Mouse (Mus musculus): Measurements from ENCODE around the gene Gprc5c.

Gprc5c gene

DNA sequence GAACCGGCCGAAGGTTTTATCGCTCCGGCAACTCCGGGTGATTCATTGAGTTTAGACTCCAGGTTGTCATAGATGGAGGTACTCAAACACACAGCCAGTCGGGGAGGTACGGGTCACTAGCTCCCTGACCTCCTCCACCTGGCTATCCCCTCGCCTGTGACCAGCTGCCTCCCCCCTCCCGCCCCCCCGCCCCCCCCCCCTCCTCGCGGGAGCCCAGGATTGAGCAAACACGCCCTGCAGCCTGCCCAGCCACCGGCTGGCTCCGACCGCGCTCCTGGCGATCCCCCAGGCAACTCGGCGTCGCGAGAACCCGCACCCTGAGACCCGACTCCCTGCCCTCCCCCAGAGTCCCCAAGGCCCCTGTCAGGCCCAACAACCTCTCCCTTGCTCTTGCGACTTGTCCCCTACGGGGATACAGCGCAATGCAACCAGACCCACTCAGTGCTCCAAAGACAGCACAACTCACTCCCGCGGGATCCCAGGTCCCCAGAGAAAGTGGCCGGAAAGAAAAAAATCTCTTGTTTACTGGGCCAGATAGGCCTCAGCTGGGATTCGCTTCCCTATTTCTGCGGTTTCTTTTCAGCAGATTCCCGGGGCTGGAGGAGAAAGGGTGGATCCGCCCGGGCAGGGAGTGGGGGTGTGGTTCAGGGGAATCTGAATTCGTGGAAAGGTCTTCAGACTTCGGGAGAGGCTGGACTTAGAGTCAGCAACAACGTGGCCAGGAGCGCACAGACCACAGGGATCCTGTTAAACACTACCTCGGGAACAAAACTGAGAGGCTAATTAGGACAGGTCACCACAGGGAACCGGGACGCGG is at the start of gene Gprc5c:
Gene Gprc5c, plus strand, starts transcription at position 701 of the 817 bp plus-strand sequence.
- DNase-seq (ENCODE audit: extremely low read depth, low read depth, low spot score) = no peak

GRCm38 (mm10) chr11:114801906-114802305 is 49.0 kb upstream of the Gprc5c start:
- no peak for DNase-seq (ENCODE audit: extremely low read depth, low read depth, low spot score)

GRCm38 (mm10) chr11:114802540-114803267 is 48.2 kb upstream of the Gprc5c start:
- DNase-seq (ENCODE audit: extremely low read depth, low read depth, low spot score) = no peak

GRCm38 (mm10) chr11:114803990-114804389 is 47.0 kb upstream of the Gprc5c start:
- DNase-seq (ENCODE audit: extremely low read depth, low read depth, low spot score) = no peak

DNA sequence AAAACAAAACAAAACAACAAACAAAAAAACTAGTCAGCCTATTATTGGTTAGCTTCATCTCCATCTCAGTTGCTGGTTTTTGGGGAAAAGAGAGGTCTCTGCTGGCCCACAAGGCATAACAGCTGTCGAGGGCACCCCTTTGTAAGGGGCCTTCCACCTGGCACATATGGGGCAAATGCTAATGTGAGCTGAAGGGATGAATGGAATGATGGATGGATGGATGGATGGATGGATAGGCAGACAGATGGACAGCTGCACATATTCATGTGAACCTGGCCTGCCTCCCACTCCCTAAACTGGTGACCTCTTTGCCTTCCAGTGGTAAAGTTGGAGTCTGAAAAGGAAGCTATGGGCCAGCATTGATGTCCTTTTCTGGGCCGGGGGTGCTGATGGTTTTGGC is 43.9 kb upstream of the Gprc5c start:
- no peak for DNase-seq (ENCODE audit: extremely low read depth, low read depth, low spot score)

- DNase-seq (ENCODE audit: extremely low read depth, low read depth, low spot score) = peak; percentile 21
These were observed 43.1 kb upstream of the Gprc5c start for GRCm38 (mm10) chr11:114807686-114808427.

DNA sequence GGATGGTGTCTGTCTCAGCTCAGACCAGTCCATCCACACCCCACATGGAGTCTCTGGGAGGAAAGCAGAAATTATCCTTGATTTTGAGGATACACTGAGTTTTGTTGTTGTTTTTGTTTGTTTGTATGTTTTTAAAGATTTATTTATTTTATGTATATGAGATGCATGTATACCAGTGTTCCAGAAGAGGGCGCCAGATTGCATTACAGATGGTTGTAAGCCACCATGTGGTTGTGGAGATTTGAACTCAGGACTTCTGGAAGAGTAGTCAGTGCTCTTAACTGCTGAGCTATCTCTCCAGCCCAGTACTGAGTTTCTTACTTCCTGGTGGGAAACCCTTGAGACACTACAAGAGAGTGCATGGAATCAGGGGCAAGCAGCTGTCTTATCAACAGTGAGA is 41.6 kb upstream of the Gprc5c start:
- no peak for DNase-seq (ENCODE audit: extremely low read depth, low read depth, low spot score)

DNA sequence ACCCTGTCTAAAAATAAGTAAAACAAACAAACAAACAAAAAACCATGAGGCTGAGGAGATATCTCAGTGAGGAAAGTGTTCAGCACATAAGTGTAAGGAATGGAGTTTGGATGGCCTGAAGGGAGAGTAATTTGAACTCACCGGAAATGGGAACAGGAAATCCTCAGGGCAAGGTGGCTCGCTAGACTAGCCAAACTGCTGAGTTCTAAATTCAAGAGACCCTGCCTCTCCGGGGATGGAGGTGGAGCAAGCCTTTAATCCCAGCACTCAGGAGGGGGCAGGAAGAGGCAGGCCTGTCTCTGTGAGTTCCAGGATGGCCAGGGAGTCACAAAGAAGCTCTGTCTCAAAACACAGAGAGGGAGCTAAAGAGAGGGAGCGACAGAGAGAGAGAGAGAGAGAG is 40.6 kb upstream of the Gprc5c start:
- no peak for DNase-seq (ENCODE audit: extremely low read depth, low read depth, low spot score)

- DNase-seq (ENCODE audit: extremely low read depth, low read depth, low spot score) = no peak
These were observed 38.2 kb upstream of the Gprc5c start for GRCm38 (mm10) chr11:114812731-114813240.

- DNase-seq (ENCODE audit: extremely low read depth, low read depth, low spot score) = no peak
These were observed 35.9 kb upstream of the Gprc5c start for GRCm38 (mm10) chr11:114814873-114815592.

DNA sequence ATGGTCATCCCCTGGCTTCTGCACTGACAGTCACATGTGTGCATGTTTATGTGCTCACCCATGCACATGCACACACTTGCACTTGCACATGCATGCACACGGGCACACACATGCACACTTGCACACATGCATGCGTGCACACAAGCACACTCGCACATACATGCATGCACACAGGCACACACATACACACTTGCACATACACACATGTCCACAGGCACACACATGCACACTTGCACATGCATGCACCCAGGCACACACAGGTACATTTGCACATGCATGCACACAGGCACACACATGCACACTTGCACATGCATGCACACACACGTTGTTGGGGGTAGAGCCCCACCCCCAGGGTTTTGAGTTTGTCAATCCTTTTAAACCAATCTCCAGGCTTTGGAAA is 34.0 kb upstream of the Gprc5c start:
- no peak for DNase-seq (ENCODE audit: extremely low read depth, low read depth, low spot score)

- DNase-seq (ENCODE audit: extremely low read depth, low read depth, low spot score) = no peak
These were observed 32.8 kb upstream of the Gprc5c start for GRCm38 (mm10) chr11:114818185-114818584.

DNA sequence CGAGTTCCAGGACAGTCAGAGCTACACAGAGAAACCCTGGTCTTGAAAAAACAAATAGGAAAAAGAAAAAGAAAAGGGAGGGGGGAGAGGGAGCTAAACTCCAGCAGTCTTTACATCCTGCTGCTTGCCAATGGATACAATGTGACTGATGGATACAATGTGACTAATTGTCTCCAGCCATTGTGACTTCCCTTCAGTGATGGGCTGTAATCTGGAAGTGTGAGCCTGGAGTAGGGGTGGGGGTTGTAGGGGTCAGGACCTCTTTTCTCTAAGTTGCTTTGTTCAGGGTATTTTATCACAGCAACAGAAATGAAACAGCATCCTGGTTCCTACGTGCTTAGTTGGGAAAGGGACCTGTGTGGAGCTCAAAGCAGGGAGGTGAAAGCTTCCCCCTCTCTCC is 31.8 kb upstream of the Gprc5c start:
- no peak for DNase-seq (ENCODE audit: extremely low read depth, low read depth, low spot score)

DNA sequence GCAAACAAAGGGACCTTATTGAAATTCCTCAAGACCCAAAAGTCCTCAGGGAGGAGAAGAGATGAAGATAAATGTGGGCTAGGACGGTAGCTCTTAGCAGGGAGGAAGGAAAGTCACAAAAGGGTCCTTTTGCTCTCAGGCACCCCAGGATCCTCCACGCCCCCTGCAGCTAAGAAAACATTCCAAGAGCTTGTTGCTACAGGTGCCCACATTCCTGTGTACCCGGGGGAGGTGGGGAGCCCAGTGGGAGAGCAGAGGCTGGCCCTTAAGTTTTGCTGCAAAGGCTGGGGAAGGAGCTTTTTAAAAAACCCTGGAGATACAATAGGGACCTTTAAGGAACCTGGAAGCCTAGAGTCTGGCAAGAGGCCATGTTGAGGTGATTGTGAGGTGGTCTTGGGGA is 30.5 kb upstream of the Gprc5c start:
- DNase-seq (ENCODE audit: extremely low read depth, low read depth, low spot score) = no peak

- no peak for DNase-seq (ENCODE audit: extremely low read depth, low read depth, low spot score)
These were observed 29.6 kb upstream of the Gprc5c start for GRCm38 (mm10) chr11:114821325-114821724.

- no peak for DNase-seq (ENCODE audit: extremely low read depth, low read depth, low spot score)
These were observed 28.2 kb upstream of the Gprc5c start for GRCm38 (mm10) chr11:114822727-114823126.

GRCm38 (mm10) chr11:114823199-114823725 is 27.7 kb upstream of the Gprc5c start:
- no peak for DNase-seq (ENCODE audit: extremely low read depth, low read depth, low spot score)

GRCm38 (mm10) chr11:114826686-114827085 is 24.3 kb upstream of the Gprc5c start:
- no peak for DNase-seq (ENCODE audit: extremely low read depth, low read depth, low spot score)

DNA sequence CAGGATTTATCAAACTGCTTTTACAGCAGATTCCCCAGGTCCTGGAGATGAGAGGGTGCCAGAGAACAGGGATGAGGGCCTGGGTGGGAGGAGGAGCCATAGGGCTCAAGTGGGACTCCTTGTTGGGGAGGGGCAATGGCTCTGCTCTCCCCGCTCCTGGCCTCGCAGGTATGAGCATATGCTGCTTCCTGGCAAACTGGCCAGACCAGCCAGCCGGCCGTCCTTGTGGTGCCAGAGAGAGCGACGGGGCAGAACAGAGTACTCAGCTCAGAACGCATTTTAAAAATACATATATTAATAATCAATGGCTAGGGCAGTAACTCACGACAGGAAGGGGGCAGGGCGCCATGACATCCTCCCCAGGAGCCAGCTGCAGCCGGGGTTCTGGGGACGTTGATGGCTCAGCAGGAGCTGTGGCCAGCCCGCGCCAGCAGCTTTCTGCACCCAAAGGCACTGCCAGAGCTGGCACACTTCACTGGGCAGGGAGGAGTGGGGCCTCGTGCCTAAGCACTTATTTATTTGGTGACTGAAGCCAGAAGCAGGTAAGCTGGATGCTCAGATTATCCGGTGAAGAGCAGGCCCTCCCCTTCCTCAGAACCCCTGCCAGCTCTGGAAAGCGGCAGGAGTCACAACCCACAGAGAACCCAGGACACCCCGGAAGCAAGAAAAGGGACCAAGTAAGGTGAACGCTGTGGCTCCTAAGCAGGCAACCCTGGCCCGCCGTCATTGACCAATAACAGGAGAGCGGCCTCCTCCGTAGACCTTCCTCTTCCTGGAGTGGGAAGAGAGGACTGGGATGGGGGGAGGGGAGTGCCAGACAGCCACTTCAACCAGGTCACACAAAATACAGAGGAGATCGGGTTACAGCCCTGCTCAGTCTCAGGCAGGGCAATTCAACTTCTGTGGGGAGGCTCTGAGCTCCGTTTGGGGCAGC is 21.2 kb upstream of the Gprc5c start:
- no peak for DNase-seq (ENCODE audit: extremely low read depth, low read depth, low spot score)

DNA sequence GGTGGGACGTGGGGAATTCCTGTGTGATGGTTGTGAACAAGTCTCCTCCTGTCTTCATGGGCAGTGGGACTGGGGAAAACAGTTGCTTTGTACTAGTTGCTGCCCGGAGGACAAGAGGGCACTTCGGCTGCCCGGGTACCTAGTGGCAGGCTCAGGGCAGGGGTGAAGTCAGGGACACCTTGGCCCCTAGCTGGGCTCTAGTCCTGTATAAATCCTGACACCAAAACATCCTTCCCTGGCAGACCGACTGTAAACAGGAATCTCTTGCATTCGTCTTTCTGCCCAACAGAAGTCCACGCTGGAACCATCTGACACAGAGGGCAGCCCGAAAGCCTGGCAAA is 20.5 kb upstream of the Gprc5c start:
- no peak for DNase-seq (ENCODE audit: extremely low read depth, low read depth, low spot score)
